Comparison of ENCODE assay signal across 9 mouse cellular contexts in the genomic region with DNA sequence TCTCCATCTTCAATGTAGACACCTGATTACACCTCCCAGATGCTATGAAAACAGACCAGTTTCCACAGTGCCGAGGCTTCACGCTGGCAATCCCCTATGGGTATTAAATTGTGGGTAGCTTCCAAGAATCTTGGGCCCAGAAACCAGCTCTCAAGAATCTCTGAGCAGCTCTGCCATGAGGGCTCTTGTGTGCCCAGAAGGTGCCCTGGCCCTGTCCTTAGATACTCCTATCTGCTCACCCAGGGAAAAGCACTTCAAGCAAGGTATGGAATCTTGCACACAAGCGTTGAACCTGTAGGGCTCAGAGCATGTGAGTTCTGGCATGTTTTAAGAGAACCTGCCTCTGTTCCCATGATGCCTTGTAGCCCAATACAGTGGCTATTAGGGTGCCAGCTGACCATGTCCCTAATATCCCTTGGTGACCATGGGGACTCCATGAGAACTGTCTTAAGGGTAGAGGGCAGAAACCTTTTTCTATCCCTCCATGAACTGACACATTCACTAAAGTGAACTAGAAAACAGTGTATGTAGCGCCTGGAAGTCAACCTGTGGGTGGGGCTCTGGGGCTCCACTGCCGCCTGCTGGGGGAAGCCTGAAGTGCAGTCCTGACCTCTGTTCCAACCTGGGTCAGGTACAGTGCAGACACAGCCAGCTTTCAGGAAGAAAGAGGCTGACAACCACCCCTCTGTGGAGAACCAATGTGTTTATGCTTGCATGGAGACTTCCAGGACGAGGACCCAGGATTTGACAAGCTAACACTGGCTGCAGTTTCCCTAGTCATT. TPM values are rescaled to one million over a fixed set of nuclear protein-coding genes. Genes with fewer than 3 reads are reported as not detected.
DNase-seq lines count a peak whose midpoint lies in the region; ATAC-seq and TF ChIP-seq lines count a peak whose summit lies in the region.
"Had no signal": no experiment of that assay in that cellular context is flagged by ENCODE, and none has a peak within 500 bp of the region (broad histone marks: within the 10 kb centered on the region; RNA-seq: fewer than 3 reads in every experiment).

No protein-coding gene starts in this region.

- no peaks in the 10 kb centered on the region for H3K36me3 ChIP-seq in testis, adult 2 months (ENCODE audit: control insufficient read depth, insufficient read depth, low read length)
- H3K36me3 ChIP-seq in intestine, embryonic 14.5 days (ENCODE audit: control insufficient read depth, insufficient read depth, low read length) = peaks cover 15% of the 10 kb centered on the region

- no peak for DNase-seq in testis, postnatal 14 days (ENCODE audit: low spot score)
- peak; percentile 52 for DNase-seq in adipocyte (ENCODE audit: low spot score)
- DNase-seq in embryo, embryonic 11.5 days (ENCODE audit: low read depth, low spot score) = peak; percentile 24
- peak; percentile 88 for DNase-seq in intestine, embryonic 14.5 days (ENCODE audit: low spot score)
- peak; percentile 77 for DNase-seq in lung, adult 2 months
- DNase-seq in retina, postnatal 1 day = peak; percentile 46
- DNase-seq in left cerebral cortex, adult 8-10 months (ENCODE audit: low spot score in 2 of 2) = no peak

- H3K9ac ChIP-seq in intestine, embryonic 14.5 days (ENCODE audit: low read length) = no peak overlapping the region
- H3K9ac ChIP-seq: hindbrain, embryonic 15.5 days had no signal

- peak; percentile 69; the same call in 1 of the 2 replicates for TF ChIP-seq CTCF in testis, adult 2 months (IDR thresholded peaks at IDR 0.05; ENCODE audit: control insufficient read depth, insufficient read depth, insufficient replicate concordance, low read depth, low read length)
- TF ChIP-seq CTCF in lung, adult 2 months (IDR thresholded peaks at IDR 0.05; ENCODE audit: insufficient read depth, low read length) = peak; percentile 80

- no peaks in the 10 kb centered on the region for H3K4me1 ChIP-seq in testis, adult 2 months (ENCODE audit: control insufficient read depth, insufficient read depth, low read length)
- H3K4me1 ChIP-seq in intestine, embryonic 14.5 days (replicated peaks; ENCODE audit: control insufficient read depth, insufficient read depth, low read length) = no peaks in the 10 kb centered on the region
- H3K4me1 ChIP-seq in lung, adult 2 months (ENCODE audit: control insufficient read depth, insufficient read depth, low read length) = no peaks in the 10 kb centered on the region

- no peak for ATAC-seq in intestine, embryonic 14.5 days (replicated peaks; ENCODE audit: low FRiP score, low TSS enrichment, low read depth)

- H3K9me3 ChIP-seq in intestine, embryonic 14.5 days (ENCODE audit: control insufficient read depth, low read length) = no peaks in the 10 kb centered on the region
- H3K9me3 ChIP-seq: hindbrain, embryonic 15.5 days had no signal

- peak overlapping the region; percentile 75; the same call in 1 of the 2 replicates for H3K4me3 ChIP-seq in testis, adult 2 months (ENCODE audit: control insufficient read depth, low read depth, low read length)
- H3K4me3 ChIP-seq in intestine, embryonic 14.5 days (ENCODE audit: low read depth, low read length) = no peak overlapping the region
- H3K4me3 ChIP-seq in lung, adult 2 months (replicated peaks; ENCODE audit: extremely low read depth, low read depth, low read length) = no peak overlapping the region
- H3K4me3 ChIP-seq: hindbrain, embryonic 15.5 days had no signal

- WGBS in intestine, embryonic 14.5 days = 49% methylated on average over 6 of the region's 6 CpGs
- WGBS in lung, adult 2 months = 39% methylated on average over 6 of the region's 6 CpGs

- no peaks in the 10 kb centered on the region for H3K27me3 ChIP-seq in testis, adult 2 months (ENCODE audit: control insufficient read depth, insufficient read depth, low read length)
- no peaks in the 10 kb centered on the region for H3K27me3 ChIP-seq in intestine, embryonic 14.5 days (replicated peaks; ENCODE audit: control insufficient read depth, insufficient read depth, low read length)
- H3K27me3 ChIP-seq: hindbrain, embryonic 15.5 days had no signal

- H3K27ac ChIP-seq in testis, adult 2 months (ENCODE audit: control insufficient read depth, insufficient read depth, low read depth, low read length) = no peak overlapping the region
- no peak overlapping the region for H3K27ac ChIP-seq in intestine, embryonic 14.5 days (ENCODE audit: low read depth)
- H3K27ac ChIP-seq: hindbrain, embryonic 15.5 days had no signal

- no peak overlapping the region for H3K4me2 ChIP-seq in intestine, embryonic 14.5 days (ENCODE audit: low read length)
- H3K4me2 ChIP-seq: hindbrain, embryonic 15.5 days had no signal

- TF ChIP-seq POLR2A in testis, adult 2 months (IDR thresholded peaks at IDR 0.05; ENCODE audit: control insufficient read depth, low read depth, low read length) = no peak
- TF ChIP-seq POLR2A in lung, adult 2 months (IDR thresholded peaks at IDR 0.05; ENCODE audit: borderline replicate concordance, extremely low read depth, low read depth, low read length) = no peak

RNA-seq across cellular contexts. Expression of a gene that starts 25.8 kb away (rescaled TPM):
- 0.37 and 0.42 TPM in 2 replicates for polyA plus RNA-seq in testis, adult 2 months (2012; rRNA removed)
- polyA plus RNA-seq in intestine, embryonic 14.5 days (2014; fragmentation: Nextera tagmentation; extraction: Ambion mirVana) = 1.4 TPM in 2 replicates
- 0.05 TPM in 1 of 2 replicates, not detected in the other for polyA plus RNA-seq in lung, adult 2 months (2012; rRNA removed)
- 10 to 100 TPM; 46.9 to 54.4 (median 48.5) TPM for total RNA-seq in left cerebral cortex, adult 8-10 months (2022)

Comparison
In these comparisons a context has a peak if more than half of its experiments do, and no peak if none do; other contexts are left out.
1. DNase-seq: peak in adipocyte (single experiment), embryo, embryonic 11.5 days (single experiment), intestine, embryonic 14.5 days (single experiment), lung, adult 2 months (single experiment) and retina, postnatal 1 day (single experiment); none in testis, postnatal 14 days (single experiment) and left cerebral cortex, adult 8-10 months (0 of 2).